In genomic region chr7:80149356-80149755, GRCm38 (mm10) we compare ENCODE assay signal across 9 mouse cellular contexts. TPM values are rescaled to one million over a fixed set of nuclear protein-coding genes. Genes with fewer than 3 reads are reported as not detected.
DNase-seq lines count a peak whose midpoint lies in the region; ATAC-seq and TF ChIP-seq lines count a peak whose summit lies in the region.
"Had no signal": no experiment of that assay in that cellular context is flagged by ENCODE, and none has a peak within 500 bp of the region (broad histone marks: within the 10 kb centered on the region; RNA-seq: fewer than 3 reads in every experiment).

No protein-coding gene starts in this region.

- H3K27ac ChIP-seq in ES-Bruce4 (ENCODE audit: insufficient read depth, low read length): 0 out of 2 replicates have a peak overlapping the region, but pooled peaks have one; percentile 1
- no peak overlapping the region for H3K27ac ChIP-seq in heart, embryonic 12.5 days (ENCODE audit: poor library complexity, severe bottlenecking)

- peaks cover 9% of the 10 kb centered on the region for H3K4me1 ChIP-seq in ES-Bruce4 (ENCODE audit: control insufficient read depth, insufficient read depth, low read length)
- no peaks in the 10 kb centered on the region for H3K4me1 ChIP-seq in heart, embryonic 12.5 days (replicated peaks)

- H3K4me3 ChIP-seq in ES-Bruce4 (ENCODE audit: low read depth, low read length): peak overlapping the region; percentile 47; the same call in 1 of the 2 replicates
- no peak overlapping the region for H3K4me3 ChIP-seq in heart, embryonic 12.5 days

- TF ChIP-seq POLR2A in ES-Bruce4 (IDR thresholded peaks at IDR 0.05; ENCODE audit: insufficient read depth, low read length): no peak

- no peak for TF ChIP-seq EP300 in ES-Bruce4 (IDR thresholded peaks at IDR 0.05; ENCODE audit: insufficient read depth, low read depth, low read length)

- intact Hi-C loops in gastrocnemius, postnatal 14 days (cut with DNase I; ENCODE audit: low total_unique reads): no loop called here

- H3K9ac ChIP-seq in ES-Bruce4 (ENCODE audit: low read depth, poor library complexity, severe bottlenecking): peak overlapping the region; percentile 47
- H3K9ac ChIP-seq in heart, embryonic 12.5 days: no peak overlapping the region

- WGBS in heart, embryonic 12.5 days: 62% methylated on average over 9 of the region's 9 CpGs

- ATAC-seq in heart, embryonic 12.5 days (ENCODE audit: insufficient number of reproducible peaks, low FRiP score): no peak
- ATAC-seq in megakaryocyte, adult 5-6 weeks (ENCODE audit: poor library complexity, severe bottlenecking): no peak

- no peaks in the 10 kb centered on the region for H3K36me3 ChIP-seq in ES-Bruce4 (ENCODE audit: control insufficient read depth, insufficient read depth, low read length, poor library complexity, severe bottlenecking)
- no peaks in the 10 kb centered on the region for H3K36me3 ChIP-seq in heart, embryonic 12.5 days

- H3K27me3 ChIP-seq in ES-Bruce4 (ENCODE audit: control insufficient read depth, insufficient read depth, low read length, poor library complexity, severe bottlenecking): no peaks in the 10 kb centered on the region
- 0 out of 2 replicates have a peak, but pooled peaks cover 4% of the 10 kb centered on the region for H3K27me3 ChIP-seq in heart, embryonic 12.5 days (replicated peaks)
- H3K27me3 ChIP-seq: CH12.LX had no signal

- no peak overlapping the region for H3K4me2 ChIP-seq in heart, embryonic 12.5 days

- TF ChIP-seq CTCF in ES-Bruce4 (IDR thresholded peaks at IDR 0.05; ENCODE audit: low read depth, low read length): no peak

- H3K9me3 ChIP-seq in ES-Bruce4 (replicated peaks; ENCODE audit: control insufficient read depth, insufficient read depth, low read length, poor library complexity, severe bottlenecking): no peaks in the 10 kb centered on the region
- peaks cover 5% of the 10 kb centered on the region; the same call in 1 of the 2 replicates for H3K9me3 ChIP-seq in heart, embryonic 12.5 days (replicated peaks)

- peak; percentile 15 for DNase-seq in gastrocnemius, postnatal 10 days
- DNase-seq in gastrocnemius, postnatal 14 days: no peak
- peak; percentile 50 to 65 for DNase-seq in frontal cortex, postnatal 10 days (ENCODE audit: low spot score in 2 of 2)
- DNase-seq in lung, postnatal 4 days: peak; percentile 50 to 79
- no peak for DNase-seq in natural killer cell, adult 2 months (ENCODE audit: low spot score in 2 of 2)

RNA-seq across cellular contexts. Expression of gene Idh2, which starts 34.2 kb away (rescaled TPM):
- 100 to 1,000 TPM; 244 to 271 TPM for total RNA-seq in gastrocnemius, postnatal 10 days (2021)
- 100 to 1,000 TPM; 179 to 214 TPM for total RNA-seq in gastrocnemius, postnatal 14 days (2021)
- polyA plus RNA-seq in ES-Bruce4 (2011; ENCODE audit: insufficient read depth, insufficient read length, low read depth, missing spikeins): 178 and 182 TPM in 2 replicates
- 1,569 and 1,607 TPM in 2 replicates for polyA plus RNA-seq in heart, embryonic 12.5 days (2016; fragmentation: Nextera tagmentation; extraction: Ambion mirVana)
- total RNA-seq in megakaryocyte, adult 5-6 weeks (2015): 74.9 and 77.7 TPM in 2 replicates
- total RNA-seq in megakaryocyte, adult 5-6 weeks (2017): 85.5 and 90.4 TPM in 2 replicates

RNA-seq across cellular contexts. Expression of gene Sema4b, which starts 37.3 kb away (rescaled TPM):
- 1 to 10 TPM; 2.9 to 4.2 TPM for total RNA-seq in gastrocnemius, postnatal 10 days (2021)
- total RNA-seq in gastrocnemius, postnatal 14 days (2021): 1 to 10 TPM; 1.9 to 2.5 TPM
- polyA plus RNA-seq in ES-Bruce4 (2011; ENCODE audit: insufficient read depth, insufficient read length, low read depth, missing spikeins): 27.1 and 29.0 TPM in 2 replicates
- 10.3 and 10.7 TPM in 2 replicates for polyA plus RNA-seq in heart, embryonic 12.5 days (2016; fragmentation: Nextera tagmentation; extraction: Ambion mirVana)
- total RNA-seq in megakaryocyte, adult 5-6 weeks (2015): 10.1 and 13.7 TPM in 2 replicates
- 10.5 and 11.1 TPM in 2 replicates for total RNA-seq in megakaryocyte, adult 5-6 weeks (2017)

Comparison
In these comparisons a context has a peak if more than half of its experiments do, and no peak if none do; other contexts are left out.
1. DNase-seq: peak in gastrocnemius, postnatal 10 days (single experiment), frontal cortex, postnatal 10 days (2 of 2) and lung, postnatal 4 days (2 of 2); none in gastrocnemius, postnatal 14 days (single experiment) and natural killer cell, adult 2 months (0 of 2).